Mouse (Mus musculus) MEL (cell line): ENCODE results near the gene Cpxm2. TPM values are rescaled to one million over a fixed set of nuclear protein-coding genes. Genes with fewer than 3 reads are reported as not detected.

ENCODE experiments used
- DNase-seq: peaks from one replicate; pipeline ENCODE4 v3.0.0; 2011; ENCODE audit warnings: low read depth, low spot score
- H3K27ac ChIP-seq: 2 replicates; pipeline ENCODE4 v1.5.1; 2012; ENCODE audit warnings: low read depth, mild to moderate bottlenecking, control low read depth, low read length, moderate library complexity; ENCODE audit not compliant: control insufficient read depth
- H3K27me3 ChIP-seq, 2 experiments: fragments of 150-350 bp in 1 of 2; sonication (generic) in 1 of 2; 2 replicates each; pipeline ENCODE4 v1.6.1; 2012; ENCODE audit warnings: low read length in 2 of 2, mild to moderate bottlenecking in 2 of 2, improper control_type of control experiment in 1 of 2, moderate library complexity in 1 of 2; ENCODE audit not compliant: insufficient read depth in 2 of 2, control insufficient read depth in 1 of 2
- H3K36me3 ChIP-seq, 2 experiments: 2 replicates each; pipeline ENCODE4 v1.6.1; 2012 to 2014; ENCODE audit warnings: low read length in 2 of 2, improper control_type of control experiment in 1 of 2, inconsistent platforms in 1 of 2, mild to moderate bottlenecking in 1 of 2; ENCODE audit not compliant: insufficient read depth in 2 of 2, control insufficient read depth in 1 of 2
- H3K4me1 ChIP-seq, 2 experiments: fragments of 150-350 bp in 1 of 2; sonication (generic) in 1 of 2; 2 replicates each; pipeline ENCODE4 v1.6.1; 2012; ENCODE audit warnings: low read length in 2 of 2, improper control_type of control experiment in 1 of 2, mild to moderate bottlenecking in 1 of 2; ENCODE audit not compliant: insufficient read depth in 2 of 2, control insufficient read depth in 1 of 2
- H3K4me3 ChIP-seq, 2 experiments: fragments of 150-350 bp in 1 of 2; sonication (generic) in 1 of 2; 2 replicates each; pipeline ENCODE4 v1.5.1; 2012; ENCODE audit warnings: low read depth in 2 of 2, low read length in 2 of 2, mild to moderate bottlenecking in 2 of 2, moderate library complexity in 2 of 2, control low read depth in 1 of 2, improper control_type of control experiment in 1 of 2; ENCODE audit not compliant: control insufficient read depth in 1 of 2, insufficient read depth in 1 of 2
- H3K79me2 ChIP-seq: 2 replicates; pipeline ENCODE4 v1.6.1; 2012; ENCODE audit warnings: mild to moderate bottlenecking, low read length, moderate library complexity; ENCODE audit not compliant: control insufficient read depth, poor library complexity, insufficient read depth
- H3K9ac ChIP-seq: 2 replicates; pipeline ENCODE4 v1.6.1; 2012; ENCODE audit warnings: low read depth, mild to moderate bottlenecking, control low read depth, low read length, moderate library complexity; ENCODE audit not compliant: control insufficient read depth, poor library complexity, severe bottlenecking
- H3K9me3 ChIP-seq: fragments of 150-350 bp; sonication (generic); replicated peaks from 2 replicates; pipeline ENCODE4 v1.6.1; 2012; ENCODE audit warnings: mild to moderate bottlenecking, low read length, improper control_type of control experiment, moderate library complexity; ENCODE audit not compliant: insufficient read depth
- CTCF ChIP-seq, 3 experiments: IDR thresholded peaks in 2 of 3; conservative IDR thresholded peaks in 1 of 3; 2 replicates each; pipeline ENCODE4 v1.5.1; 2011 to 2012; ENCODE audit warnings: low read length in 3 of 3, low read depth in 2 of 3, mild to moderate bottlenecking in 2 of 3, improper control_type of control experiment in 1 of 3, inconsistent platforms in 1 of 3, mixed read lengths in 1 of 3, moderate library complexity in 1 of 3; ENCODE audit not compliant: control insufficient read depth in 1 of 3, insufficient read depth in 1 of 3, poor library complexity in 1 of 3, severe bottlenecking in 1 of 3
- GABPA ChIP-seq: IDR thresholded peaks from 2 replicates; pipeline ENCODE4 v1.6.1; 2012; ENCODE audit warnings: low read depth, mild to moderate bottlenecking, inconsistent platforms, low read length, improper control_type of control experiment, moderate library complexity
- GATA1 ChIP-seq: IDR thresholded peaks from 2 replicates; pipeline ENCODE4 v1.6.1; 2011; ENCODE audit warnings: low read depth, low read length, improper control_type of control experiment
- MAFK ChIP-seq: IDR thresholded peaks from 2 replicates; pipeline ENCODE4 v1.6.1; 2011; ENCODE audit warnings: low read depth, mild to moderate bottlenecking, low read length, improper control_type of control experiment, borderline replicate concordance
- MEF2A ChIP-seq: IDR thresholded peaks from 2 replicates; pipeline ENCODE4 v1.6.1; 2014; ENCODE audit warnings: low read depth, mild to moderate bottlenecking, inconsistent platforms, low read length, improper control_type of control experiment; ENCODE audit not compliant: poor library complexity, insufficient replicate concordance, severe bottlenecking; ENCODE audit errors: extremely low read depth
- MYB ChIP-seq: IDR thresholded peaks from 2 replicates; pipeline ENCODE4 v1.6.1; 2011; ENCODE audit warnings: mild to moderate bottlenecking, low read depth, low read length, improper control_type of control experiment
- MYC ChIP-seq: IDR thresholded peaks from 2 replicates; pipeline ENCODE4 v1.6.1; 2011; ENCODE audit warnings: low read depth, mild to moderate bottlenecking, low read length, improper control_type of control experiment, moderate library complexity
- NELFE ChIP-seq: IDR thresholded peaks from 2 replicates; pipeline ENCODE4 v1.6.1; 2011; ENCODE audit warnings: low read depth, low read length, improper control_type of control experiment
- POLR2A ChIP-seq, 2 experiments: IDR thresholded peaks; 2 replicates each; pipeline ENCODE4 v1.6.1; 2011 to 2012; ENCODE audit warnings: low read length in 2 of 2, mild to moderate bottlenecking in 2 of 2, control low read depth in 1 of 2, improper control_type of control experiment in 1 of 2, low read depth in 1 of 2, moderate library complexity in 1 of 2; ENCODE audit not compliant: control insufficient read depth in 1 of 2, insufficient read depth in 1 of 2, poor library complexity in 1 of 2
- SIN3A ChIP-seq: IDR thresholded peaks from 2 replicates; pipeline ENCODE4 v1.6.1; 2012; ENCODE audit warnings: low read length, improper control_type of control experiment, inconsistent platforms
- SMC3 ChIP-seq: IDR thresholded peaks from 2 replicates; pipeline ENCODE4 v1.6.1; 2011; ENCODE audit warnings: low read depth, low read length, improper control_type of control experiment
- TAL1 ChIP-seq: IDR thresholded peaks from 2 replicates; pipeline ENCODE4 v1.6.1; 2012; ENCODE audit warnings: mild to moderate bottlenecking, inconsistent platforms, low read length, moderate library complexity, mixed read lengths
- TCF12 ChIP-seq: IDR thresholded peaks from 2 replicates; pipeline ENCODE4 v1.6.1; 2014; ENCODE audit warnings: low read depth, mild to moderate bottlenecking, inconsistent platforms, low read length, improper control_type of control experiment, moderate library complexity
- UBTF ChIP-seq: IDR thresholded peaks from 2 replicates; pipeline ENCODE4 v1.6.1; 2012; ENCODE audit warnings: low read depth, mild to moderate bottlenecking, inconsistent platforms, low read length, improper control_type of control experiment, moderate library complexity, borderline replicate concordance; ENCODE audit not compliant: insufficient read depth
- USF1 ChIP-seq: IDR thresholded peaks from 2 replicates; pipeline ENCODE4 v1.6.1; 2014; ENCODE audit warnings: low read depth, mild to moderate bottlenecking, inconsistent platforms, low read length, improper control_type of control experiment, moderate library complexity
- polyA plus RNA-seq, 2 experiments: library from polyadenylated mRNA; stranded (reverse) in 1 of 2; unstranded in 1 of 2; fragments of >175 nt in 1 of 2; fragments of >200 nt in 1 of 2; gene quantifications; 2 replicates each; pipeline versions ENCODE4 v1.2.1 to v1.2.4; 2012; ENCODE audit warnings: low replicate concordance in 2 of 2, low read depth in 1 of 2; ENCODE audit not compliant: insufficient read length in 2 of 2, insufficient read depth in 1 of 2, missing spikeins in 1 of 2
- total RNA-seq: library from RNA; depleted of rRNA; stranded (reverse); fragments of 300-350 nt; gene quantifications from 2 replicates; pipeline ENCODE4 v1.2.3, GENCODE M21; 2012

Cpxm2 gene
- total and polyA plus RNA-seq, 3 experiments = not detected

DNA sequence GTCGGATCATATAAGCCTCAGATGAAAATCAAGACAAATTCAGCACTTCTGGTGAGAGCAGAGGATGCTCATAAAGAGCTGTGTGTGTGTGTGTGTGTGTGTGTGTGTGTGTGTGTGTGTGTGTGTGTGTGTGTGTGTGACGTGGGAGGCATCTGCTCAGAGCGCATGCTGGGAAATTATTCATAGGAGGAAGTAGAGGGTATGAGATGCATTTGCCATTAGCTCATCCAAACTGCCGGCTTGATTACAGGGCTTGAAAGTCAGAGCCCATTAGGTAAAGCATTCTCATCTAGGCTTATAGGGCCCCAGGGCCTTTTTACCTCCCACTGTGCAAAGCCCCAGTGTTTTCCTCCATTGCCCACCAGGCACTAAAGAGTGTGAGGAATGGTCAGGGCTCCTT is 107.9 kb downstream of the Cpxm2 start:
- TF ChIP-seq POLR2A (IDR thresholded peaks at IDR 0.05; ENCODE audit: control insufficient read depth in 1 of 2, insufficient read depth in 1 of 2, low read depth in 1 of 2, low read length in 2 of 2, poor library complexity in 1 of 2) (no peak), CTCF (IDR thresholded peaks at IDR 0.05 in 2 of 3, conservative IDR thresholded peaks at IDR 0.05 in 1 of 3; ENCODE audit: control insufficient read depth in 1 of 3, insufficient read depth in 1 of 3, low read depth in 2 of 3, low read length in 3 of 3, poor library complexity in 1 of 3, severe bottlenecking in 1 of 3) (no peak), MEF2A (no peak), MAFK (no peak), GATA1 (no peak), MYC (no peak), GABPA (no peak), TCF12 (no peak), NELFE (no peak)
- TF ChIP-seq, all 39 proteins: peak for 0
- Histone ChIP-seq H3K9me3 (no peaks in the 10 kb centered on the region), H3K4me1 (no peaks in the 10 kb centered on the region), H3K27ac (no peak overlapping the region), H3K4me3 (no peak overlapping the region), H3K9ac (no peak overlapping the region), H3K79me2 (no peaks in the 10 kb centered on the region), H3K36me3 (no peaks in the 10 kb centered on the region), H3K27me3 (no peaks in the 10 kb centered on the region)
- no peak for DNase-seq

- no peaks in the 10 kb centered on the region for H3K79me2 ChIP-seq
- H3K27me3 ChIP-seq = no peaks in the 10 kb centered on the region
- no peaks in the 10 kb centered on the region for H3K36me3 ChIP-seq
- H3K4me1 ChIP-seq = no peaks in the 10 kb centered on the region
- TF ChIP-seq TAL1 (no peak), UBTF (no peak), SIN3A (no peak)
- no peaks in the 10 kb centered on the region for H3K9me3 ChIP-seq
- H3K27ac ChIP-seq = no peak overlapping the region
- no peak for DNase-seq
- H3K4me3 ChIP-seq = no peak overlapping the region
- no peak overlapping the region for H3K9ac ChIP-seq
These were observed 122.5 kb downstream of the Cpxm2 start for GRCm38 (mm10) chr7:132031940-132032531.

DNA sequence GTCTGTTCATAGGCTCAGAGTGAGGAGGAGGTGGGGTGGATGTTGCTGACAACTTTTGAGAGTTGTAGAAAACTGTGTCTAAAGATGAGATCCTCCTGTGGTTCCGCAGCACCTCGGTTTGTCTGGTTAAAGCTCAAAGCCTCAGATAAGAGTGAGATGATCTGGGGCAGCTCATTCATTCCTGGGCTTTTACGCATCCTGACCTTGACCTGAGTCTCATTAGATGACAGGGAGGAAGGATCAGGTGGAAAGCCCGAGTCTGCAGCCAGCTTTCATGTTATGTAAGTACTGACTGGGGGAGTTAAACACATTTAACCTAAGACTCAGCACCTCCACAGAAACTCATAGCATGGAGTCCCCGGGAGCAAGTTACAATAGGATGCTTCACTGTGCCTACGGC is 127.9 kb downstream of the Cpxm2 start:
- no peak overlapping the region for H3K9ac ChIP-seq
- no peaks in the 10 kb centered on the region for H3K27me3 ChIP-seq
- TF ChIP-seq SIN3A = no peak
- TF ChIP-seq POLR2A (IDR thresholded peaks at IDR 0.05; ENCODE audit: control insufficient read depth in 1 of 2, insufficient read depth in 1 of 2, low read depth in 1 of 2, low read length in 2 of 2, poor library complexity in 1 of 2) = no peak
- TF ChIP-seq TCF12 = no peak
- TF ChIP-seq USF1 = no peak
- TF ChIP-seq SMC3 = no peak
- TF ChIP-seq GABPA = no peak
- TF ChIP-seq MYB = no peak
- TF ChIP-seq, all 39 proteins: peak for 0
- no peak for DNase-seq
- Histone ChIP-seq H3K4me1 (no peaks in the 10 kb centered on the region), H3K79me2 (no peaks in the 10 kb centered on the region), H3K9me3 (no peaks in the 10 kb centered on the region), H3K27ac (no peak overlapping the region), H3K36me3 (no peaks in the 10 kb centered on the region), H3K4me3 (no peak overlapping the region)
